Mouse (Mus musculus) natural killer cell, adult 2 months (primary cell): ENCODE measurements around the gene Tmem267.
"Not testable (repeated sequence)": the region's sequence is repeated elsewhere in the genome, so short reads cannot be mapped to it uniquely, and the experiment has no call there.

ENCODE experiments used
- DNase-seq, 2 experiments: peaks; one replicate each; pipeline ENCODE4 v3.0.0; 2022; ENCODE audit warnings: low spot score in 2 of 2

The Tmem267 gene

GRCm38 (mm10) chr13:119487880-119488580 lies at the start of gene Tmem267, which contains the start of gene 3110070M22Rik:
TSS of gene Tmem267 (plus strand) at chr13:119488039.
TSS of gene 3110070M22Rik (minus strand) at chr13:119488383.
- peak; percentile 66 to 77 for DNase-seq

GRCm38 (mm10) chr13:119442244-119442643 lies 45.6 kb upstream of the Tmem267 start:
- no peak for DNase-seq

- DNase-seq: no peak
Observed at GRCm38 (mm10) chr13:119453563-119453962, 34.3 kb upstream of the Tmem267 start.

- no peak for DNase-seq
Observed at GRCm38 (mm10) chr13:119455082-119455481, 32.8 kb upstream of the Tmem267 start.

DNA sequence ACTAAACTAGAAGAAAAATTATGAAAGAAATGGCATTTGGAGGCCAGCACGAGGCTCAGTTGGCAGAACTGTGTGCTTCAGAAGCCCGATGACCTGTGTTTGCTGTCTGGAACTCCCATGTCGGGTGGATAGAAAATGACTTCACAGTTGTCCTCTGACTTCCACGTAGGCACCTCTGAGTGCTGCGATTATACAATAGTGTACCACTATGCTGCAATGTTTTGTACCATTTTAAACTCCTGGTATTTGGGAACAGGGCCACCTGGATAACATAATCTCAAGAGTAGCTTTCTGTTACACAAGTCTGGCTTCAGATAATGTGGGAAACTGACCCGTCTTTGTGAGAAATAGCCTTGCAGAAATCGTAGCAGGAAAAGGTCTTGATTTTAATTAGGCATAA lies 31.5 kb upstream of the Tmem267 start:
- no peak for DNase-seq

GRCm38 (mm10) chr13:119461900-119462595 lies 25.8 kb upstream of the Tmem267 start:
- no peak for DNase-seq

DNA sequence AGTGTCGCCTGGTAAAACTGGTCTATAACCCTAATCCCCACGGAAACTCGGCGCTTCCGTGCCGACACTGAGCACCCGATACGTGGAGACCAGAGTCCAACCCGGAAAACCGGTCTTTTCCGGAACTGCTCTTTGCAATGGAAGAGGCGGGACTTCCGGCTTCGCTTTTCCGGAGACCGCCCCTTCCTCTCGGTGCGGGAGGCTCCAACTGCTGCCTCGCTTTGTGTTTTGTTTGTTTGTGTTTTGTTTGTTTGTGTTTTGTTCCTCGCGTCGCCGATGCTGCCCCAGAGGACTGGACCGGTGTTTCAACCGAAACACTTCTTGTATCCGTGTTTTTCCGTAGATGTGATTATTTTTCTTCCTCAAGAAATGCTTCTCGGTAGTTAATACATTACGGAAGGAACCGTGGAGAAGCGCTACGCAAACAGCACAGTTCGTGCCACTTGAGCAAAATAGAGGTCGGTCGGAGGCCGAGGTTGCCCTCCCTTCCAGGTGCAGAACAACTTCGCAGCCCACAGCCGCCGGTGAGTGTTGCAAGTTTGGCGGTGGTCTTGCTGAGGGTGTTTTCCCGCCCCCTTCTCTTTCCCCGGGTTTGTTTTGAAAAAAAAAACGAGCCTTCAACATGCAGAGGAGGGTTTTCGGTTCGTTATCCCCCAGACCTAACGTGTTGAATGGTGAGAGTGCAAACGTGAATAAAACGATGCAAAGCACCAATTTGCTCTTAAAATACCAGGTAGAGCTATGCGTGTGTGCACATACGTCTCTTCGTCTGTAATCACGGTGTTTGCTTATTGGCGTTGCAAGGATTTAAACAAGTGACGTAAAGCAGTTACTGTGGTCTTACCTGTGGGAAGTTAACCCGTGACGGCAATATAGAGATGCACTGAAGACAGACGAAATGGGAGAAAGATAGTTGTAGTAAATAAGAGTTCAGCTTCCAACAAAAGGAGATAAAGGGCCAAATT lies 25.0 kb upstream of the Tmem267 start, which contains the start of gene 4833420G17Rik:
Gene 4833420G17Rik, plus strand, starts transcription at position 173 of the 965 bp plus-strand sequence.
- peak; percentile 78 to 84 for DNase-seq

- no peak for DNase-seq
Observed at GRCm38 (mm10) chr13:119476631-119477030, 11.2 kb upstream of the Tmem267 start.

DNA sequence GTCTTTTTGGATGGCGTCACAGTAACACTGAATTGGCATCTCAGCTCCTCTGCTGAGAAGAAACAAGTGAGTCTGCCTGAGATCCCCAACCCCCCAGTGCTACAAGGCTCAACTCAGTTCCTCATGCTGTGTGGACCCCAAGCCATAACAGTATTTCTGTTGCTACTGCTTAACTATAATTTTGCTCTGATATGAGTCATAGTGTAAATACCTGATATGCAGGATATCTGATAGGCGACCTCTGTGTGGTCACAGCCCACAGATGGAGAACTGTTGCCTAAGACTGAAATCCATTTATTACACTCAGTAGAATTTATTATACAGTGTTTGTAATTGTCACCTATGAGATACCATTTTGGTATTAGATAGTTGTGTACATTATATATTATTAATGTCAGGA lies 10.1 kb upstream of the Tmem267 start:
- no peak for DNase-seq

- no peak for DNase-seq
Observed at GRCm38 (mm10) chr13:119487354-119487753, 485 bp upstream of the Tmem267 start.

- DNase-seq: not testable (repeated sequence)
Observed at GRCm38 (mm10) chr13:119492083-119492482, 4.2 kb downstream of the Tmem267 start.

DNA sequence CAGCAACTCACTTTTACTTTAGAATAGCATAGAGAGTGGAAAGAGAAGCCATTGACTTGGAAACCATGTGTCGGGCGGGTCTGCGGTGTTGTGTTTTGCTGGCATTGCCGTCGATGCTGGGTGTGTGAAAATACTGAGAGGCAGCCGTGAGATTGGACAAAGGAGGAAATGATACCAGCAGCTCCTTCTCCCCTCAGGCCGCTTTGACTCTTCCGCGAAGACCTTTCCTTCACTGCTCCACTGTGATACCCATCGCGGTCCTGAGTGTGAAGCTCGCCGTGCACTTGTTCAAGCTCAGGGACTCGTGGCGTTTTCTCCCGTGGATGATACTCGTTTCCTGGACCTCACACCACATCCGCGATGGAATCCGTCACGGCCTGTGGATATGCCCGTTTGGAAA lies 7.1 kb downstream of the Tmem267 start:
- DNase-seq: not testable (repeated sequence)

DNA sequence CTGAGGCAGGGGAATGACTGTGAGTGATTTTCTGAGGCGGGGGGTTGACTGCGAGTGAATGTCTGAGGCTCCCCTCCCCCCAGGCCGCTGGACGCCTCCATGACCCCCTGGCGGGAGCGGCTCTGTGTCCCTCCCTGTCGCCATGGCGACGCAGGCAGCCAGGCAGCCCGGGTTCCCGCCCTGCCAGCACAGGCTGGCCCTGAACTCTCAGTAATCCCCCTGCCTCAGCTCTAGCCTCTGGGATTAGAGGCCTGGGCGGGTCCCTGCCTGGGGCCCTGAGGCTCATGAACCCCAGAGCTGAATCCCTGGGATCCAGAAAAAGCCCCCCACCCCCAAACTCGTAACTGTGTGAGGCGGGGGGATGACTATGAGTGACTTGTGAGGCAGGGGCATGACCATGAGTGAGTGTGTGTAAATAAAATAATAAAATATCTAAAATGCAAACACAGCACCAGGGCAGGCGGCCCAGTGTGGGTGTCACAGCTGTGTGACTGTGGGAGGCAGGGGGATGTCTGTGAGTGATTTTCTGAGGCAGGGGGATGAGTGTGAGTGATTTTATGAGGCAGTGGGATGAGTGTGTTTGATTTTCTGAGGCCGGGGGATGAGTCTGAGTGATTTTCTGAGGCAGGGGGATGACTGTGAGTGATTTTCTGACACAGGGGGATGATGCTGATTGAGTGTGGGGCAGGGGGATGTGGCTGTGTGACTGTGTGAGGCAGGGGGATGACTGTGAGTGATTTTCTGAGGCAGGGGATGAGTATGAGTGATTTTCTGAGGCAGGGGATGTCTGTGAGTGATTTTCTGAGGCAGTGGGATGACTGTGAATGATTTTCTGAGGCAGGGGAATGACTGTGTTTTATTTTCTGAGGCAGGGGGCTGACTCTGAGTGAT lies 108.7 kb downstream of the Tmem267 start:
- peak in 1 of 2 experiments; percentile 30 for DNase-seq

GRCm38 (mm10) chr13:119598466-119598865 lies 110.6 kb downstream of the Tmem267 start:
- peak in 1 of 2 experiments; percentile 9 for DNase-seq

GRCm38 (mm10) chr13:119599066-119599465 lies 111.2 kb downstream of the Tmem267 start:
- peak; percentile 21 to 37 for DNase-seq

DNA sequence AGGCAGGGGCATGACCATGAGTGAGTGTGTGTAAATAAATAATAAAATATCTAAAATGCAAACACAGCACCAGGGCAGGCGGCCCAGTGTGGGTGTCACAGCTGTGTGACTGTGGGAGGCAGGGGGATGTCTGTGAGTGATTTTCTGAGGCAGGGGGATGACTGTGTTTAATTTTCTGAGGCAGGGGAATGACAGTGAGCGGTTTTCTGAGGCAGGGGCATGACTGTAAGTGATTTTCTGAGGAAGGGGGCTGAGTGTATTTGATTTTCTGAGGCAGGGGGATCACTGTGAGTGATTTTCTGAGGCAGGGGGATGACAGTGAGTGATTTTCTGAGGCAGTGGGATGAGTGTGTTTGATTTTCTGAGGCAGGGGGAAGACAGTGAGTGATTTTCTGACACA lies 111.7 kb downstream of the Tmem267 start:
- not testable (repeated sequence) for DNase-seq

GRCm38 (mm10) chr13:119600166-119600565 lies 112.3 kb downstream of the Tmem267 start:
- DNase-seq: peak; percentile 17 to 35

DNA sequence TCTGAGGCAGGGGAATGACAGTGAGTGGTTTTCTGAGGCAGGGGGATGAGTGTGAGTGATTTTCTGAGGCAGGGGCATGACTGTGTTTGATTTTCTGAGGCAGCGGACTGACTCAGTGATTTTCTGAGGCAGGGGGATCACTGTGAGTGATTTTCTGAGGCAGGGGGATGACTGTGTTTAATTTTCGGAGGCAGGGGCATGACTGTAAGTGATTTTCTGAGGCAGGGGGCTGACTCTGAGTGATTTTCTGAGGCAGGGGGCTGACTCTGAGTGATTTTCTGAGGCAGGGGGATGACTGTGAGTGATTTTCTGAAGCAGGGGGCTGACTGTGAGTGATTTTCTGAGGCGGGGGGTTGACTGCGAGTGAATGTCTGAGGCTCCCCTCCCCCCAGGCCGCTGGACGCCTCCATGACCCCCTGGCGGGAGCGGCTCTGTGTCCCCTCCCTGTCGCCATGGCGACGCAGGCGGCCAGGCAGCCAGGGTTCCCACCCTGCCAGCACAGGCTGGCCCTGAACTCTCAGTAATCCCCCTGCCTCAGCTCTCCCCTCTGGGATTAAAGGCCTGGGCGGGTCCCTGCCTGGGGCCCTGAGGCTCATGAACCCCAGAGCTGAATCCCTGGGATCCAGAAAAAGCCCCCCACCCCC lies 115.0 kb downstream of the Tmem267 start:
- peak; percentile 27 to 49 for DNase-seq

GRCm38 (mm10) chr13:119603890-119604289 lies 116.1 kb downstream of the Tmem267 start:
- DNase-seq: not testable (repeated sequence)

GRCm38 (mm10) chr13:119604322-119604721 lies 116.5 kb downstream of the Tmem267 start:
- DNase-seq: not testable (repeated sequence)
